Mouse (Mus musculus): Measurements from ENCODE around the gene Csmd2. TPM values are rescaled to one million over a fixed set of nuclear protein-coding genes. Genes with fewer than 3 reads are reported as not detected.
"Not testable (repeated sequence)": the region's sequence is repeated elsewhere in the genome, so short reads cannot be mapped to it uniquely, and the experiment has no call there.

Gene Csmd2
- total RNA-seq, 2 experiments from 2014 or later, result 0.15 to 0.22 TPM

DNA sequence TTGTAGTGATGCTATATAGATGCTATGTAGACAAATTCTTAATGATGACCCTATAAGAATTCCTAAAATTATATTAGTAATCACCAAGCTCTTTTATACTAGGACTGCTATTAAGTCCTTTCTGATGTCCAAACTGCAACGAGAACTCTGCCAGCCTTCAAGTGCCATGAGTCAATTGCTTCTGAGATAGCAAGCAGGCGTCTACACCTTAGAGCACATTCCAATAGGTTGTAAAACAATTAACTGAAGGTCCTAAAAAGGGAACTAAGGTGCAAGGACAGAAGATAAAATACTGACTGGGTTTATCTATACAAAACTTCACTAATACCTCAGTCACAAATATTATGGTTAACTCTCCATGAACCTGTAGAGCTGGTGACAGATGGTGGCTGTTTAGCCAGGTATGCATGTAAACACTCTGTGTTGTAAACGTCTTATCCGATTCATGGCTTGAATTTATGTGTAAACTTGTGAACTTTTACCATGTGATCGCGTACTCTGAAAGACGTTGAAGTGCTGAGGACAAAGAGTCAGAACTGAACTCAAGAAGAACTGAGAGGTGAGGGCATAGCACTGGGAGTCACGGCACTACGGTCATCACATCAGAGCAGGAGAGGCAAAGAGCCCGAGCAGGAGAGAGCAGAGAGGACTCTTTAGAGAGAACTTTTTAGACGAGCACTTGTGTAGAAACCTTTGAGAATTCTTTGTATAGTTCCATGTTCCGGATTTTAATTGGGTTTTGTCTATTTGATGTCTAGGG, 610.3 kb downstream of the Csmd2 start:
- intact Hi-C loops (cut with DNase I), result no loop called here
- DNase-seq, result no peak

DNA sequence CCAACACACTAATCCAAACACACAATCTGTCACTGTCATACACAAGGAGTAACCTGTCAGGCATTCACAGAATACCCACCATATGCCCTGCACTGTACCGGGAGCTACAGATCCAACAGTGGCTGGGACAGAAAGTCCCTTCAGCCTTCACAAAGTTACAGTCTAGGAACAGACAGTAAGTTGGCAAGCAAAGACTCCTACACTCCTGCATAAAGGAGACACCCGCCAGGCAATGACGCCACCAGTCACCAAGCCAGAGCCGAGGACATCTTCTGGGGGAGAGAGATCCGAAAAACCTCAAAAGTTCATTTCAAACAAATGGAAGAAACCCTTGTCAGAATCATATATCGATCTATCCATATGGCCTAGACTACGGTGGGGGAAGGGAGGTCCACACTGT, 618.9 kb downstream of the Csmd2 start:
- intact Hi-C loops (cut with DNase I), result no loop called here
- no peak for DNase-seq

DNA sequence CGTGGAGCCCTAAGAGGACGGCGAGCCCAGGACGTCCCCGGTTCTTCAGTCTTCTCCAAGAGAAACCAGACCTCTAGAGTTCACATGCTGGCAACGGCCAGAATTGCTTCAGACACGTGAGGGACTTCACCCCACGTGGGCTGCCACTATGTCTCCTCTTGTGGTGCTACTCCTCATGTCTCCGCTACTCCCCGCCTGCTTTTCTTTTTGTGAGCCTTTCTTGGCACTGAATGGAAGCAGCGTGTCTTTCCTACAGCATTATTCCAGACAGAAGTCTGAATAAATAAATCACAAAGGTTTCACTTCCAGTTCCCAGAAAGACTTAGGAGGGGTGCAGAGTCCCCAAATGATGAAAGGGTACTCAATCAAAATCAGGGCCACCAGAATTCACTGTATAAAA, 620.0 kb downstream of the Csmd2 start:
- DNase-seq, result no peak
- intact Hi-C loops (cut with DNase I), result no loop called here

DNA sequence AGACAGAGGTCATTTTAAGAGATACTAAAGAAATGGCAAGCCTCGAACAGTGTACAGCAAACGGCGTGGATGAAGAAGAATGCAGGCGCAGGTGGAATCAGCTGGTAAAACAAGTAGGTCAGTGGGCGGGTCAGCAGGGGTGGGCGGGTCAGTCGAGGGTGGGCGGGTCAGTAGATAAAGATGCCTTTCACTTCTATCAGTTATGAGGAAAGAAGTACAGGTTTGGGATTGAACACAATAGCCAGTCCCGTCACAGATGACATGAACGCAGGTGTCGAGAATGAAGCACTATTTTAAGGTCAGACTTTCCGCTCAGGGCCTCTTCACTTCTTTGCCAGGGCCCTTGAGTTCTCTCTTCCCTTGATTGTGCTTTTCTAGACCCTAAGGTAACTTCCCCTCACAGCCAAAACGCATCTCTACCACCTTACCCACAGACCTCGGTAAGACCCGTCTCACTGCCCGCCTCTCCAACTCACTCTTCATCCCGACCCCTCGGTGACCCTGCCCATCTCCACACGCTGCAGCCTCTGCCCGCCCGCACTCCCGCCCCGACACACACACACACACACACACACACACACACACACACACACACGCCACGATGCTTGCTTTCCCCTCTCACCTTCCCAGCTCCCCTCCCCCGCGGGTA, 621.7 kb downstream of the Csmd2 start:
- DNase-seq, result no peak
- intact Hi-C loops (cut with DNase I), result no loop called here

DNA sequence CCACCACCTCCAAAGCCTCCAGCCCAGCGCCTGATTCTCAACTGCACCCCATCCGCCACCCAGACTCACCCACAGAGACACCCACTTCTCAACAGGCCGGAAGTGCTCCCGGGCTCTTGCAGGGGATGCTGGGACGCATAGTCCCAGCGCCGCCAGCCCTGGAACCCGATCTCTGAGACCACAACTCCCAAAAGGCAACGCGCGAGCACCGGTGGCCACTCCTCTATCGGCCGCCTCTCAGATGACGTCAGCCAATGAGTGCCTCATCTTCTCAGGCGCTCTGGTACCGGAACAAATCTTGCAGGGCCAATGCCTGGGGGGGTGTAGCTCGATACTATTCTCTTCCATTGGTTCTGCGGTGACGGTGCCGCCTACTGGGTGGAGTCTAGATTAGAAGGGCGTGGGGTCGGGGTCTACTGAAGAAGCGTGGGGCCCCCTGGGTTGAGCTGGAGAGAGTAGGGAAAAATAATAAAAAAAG, 622.3 kb downstream of the Csmd2 start, which contains the start of gene Zscan20:
TSS of gene Zscan20 (minus strand) at position 174 of the 478 bp plus-strand sequence.
- intact Hi-C loops (cut with DNase I), result loop anchor here (5.0 kb wide), 1 partner anchor 167 kb away; no protein-coding TSS in a partner anchor
- peak; percentile 96 to 97 for DNase-seq

DNA sequence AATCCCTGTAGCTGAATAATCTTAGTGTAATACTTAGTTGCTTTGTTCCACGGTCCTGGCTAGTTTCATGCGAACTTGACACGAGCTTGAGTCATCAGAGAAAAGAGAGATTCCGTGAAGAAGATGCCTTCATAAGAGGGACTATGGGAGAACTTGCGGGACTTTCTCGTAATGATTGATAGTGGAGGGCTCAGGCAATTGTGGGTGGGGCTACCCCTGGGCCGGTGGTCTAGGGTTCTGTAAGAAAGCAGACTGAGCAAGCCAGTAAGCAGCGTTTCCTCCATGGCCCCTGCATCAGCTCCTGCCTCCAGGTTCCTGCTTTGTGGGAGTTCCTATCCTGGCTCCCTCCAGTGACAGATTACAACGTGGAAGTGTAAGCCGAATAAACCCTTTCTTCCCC, 623.0 kb downstream of the Csmd2 start:
- intact Hi-C loops (cut with DNase I), result loop anchor here (5.0 kb wide), 1 partner anchor 167 kb away; no protein-coding TSS in a partner anchor
- no peak for DNase-seq

DNA sequence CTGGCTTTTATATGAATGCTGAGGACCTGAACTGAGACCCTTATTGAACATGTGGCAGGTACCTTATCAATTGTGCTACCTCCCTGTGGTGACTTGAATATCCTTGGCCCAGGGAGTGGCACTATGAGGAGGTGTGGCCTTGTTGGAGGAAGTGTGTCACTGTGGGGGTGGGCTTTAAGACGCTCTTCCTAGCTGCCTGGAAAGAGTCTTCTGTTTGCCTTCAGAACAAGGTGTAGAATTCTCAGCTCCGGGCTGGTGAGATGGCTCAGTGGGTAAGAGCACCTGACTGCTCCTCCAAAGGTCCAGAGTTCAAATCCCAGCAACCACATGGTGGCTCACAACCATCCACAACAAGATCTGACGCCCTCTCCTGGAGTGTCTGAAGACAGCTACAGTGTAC, 624.1 kb downstream of the Csmd2 start:
- intact Hi-C loops (cut with DNase I), result loop anchor here (2.0 to 5.0 kb wide), 3 partner anchors 95 to 247 kb away; no protein-coding TSS in a partner anchor
- not testable (repeated sequence) for DNase-seq

DNA sequence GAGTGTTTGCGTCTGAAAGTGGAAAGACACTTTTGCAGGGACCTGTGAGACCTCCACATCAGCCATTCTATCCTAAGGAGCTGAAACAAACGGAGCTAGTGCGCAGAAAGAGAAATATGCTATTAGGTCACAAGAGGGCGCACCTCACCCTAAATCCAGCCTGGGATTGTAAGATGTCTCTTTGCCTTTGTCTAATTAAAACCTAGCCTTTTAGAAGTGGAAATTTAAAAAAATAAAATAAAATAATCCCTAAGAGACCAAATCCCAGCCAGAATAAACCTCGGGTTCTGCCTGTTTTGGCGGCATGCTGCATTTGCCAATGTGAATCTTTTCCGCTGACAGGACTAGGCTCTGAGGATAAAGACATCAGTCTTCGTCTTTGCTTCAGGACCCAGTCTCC, 625.7 kb downstream of the Csmd2 start:
- peak; percentile 45 to 66 for DNase-seq

DNA sequence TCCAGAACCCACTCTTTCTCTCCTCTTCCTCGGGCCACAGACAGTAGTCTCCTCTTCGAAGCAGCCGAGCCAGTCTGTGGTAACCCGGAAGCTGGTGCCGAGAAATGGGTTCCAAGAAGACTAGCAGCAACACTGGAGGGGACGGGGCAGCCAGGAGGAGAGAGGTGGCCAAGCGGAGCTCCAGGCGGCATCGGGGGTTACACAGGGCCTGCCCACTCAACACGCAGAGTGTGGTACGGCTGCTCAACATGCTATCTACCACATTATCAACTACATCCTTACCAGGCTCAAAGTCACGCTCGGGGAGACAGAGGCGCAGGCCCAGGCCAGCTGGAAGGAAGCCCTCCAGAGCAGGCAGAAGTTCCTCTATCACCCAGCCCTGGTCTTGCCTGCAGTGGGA, 628.1 kb downstream of the Csmd2 start:
- intact Hi-C loops (cut with DNase I), result no loop called here
- DNase-seq, result no peak

More for the DNA sequence above, 625.7 kb downstream of the Csmd2 start:
- intact Hi-C loops (cut with DNase I), result loop anchor here (2.0 to 5.0 kb wide), 3 partner anchors 93 to 245 kb away; no protein-coding TSS in a partner anchor

Other genes starting within 250 kb of the Csmd2 start
- gene CK137956, start 16.9 kb upstream of the Csmd2 start, total RNA-seq (2021), result not detected

Measured in heart, postnatal 10 days (tissue).